Mouse (Mus musculus) midbrain, embryonic 16.5 days (tissue): ENCODE data around the gene Otulin. TPM values are rescaled to one million over a fixed set of nuclear protein-coding genes. Genes with fewer than 3 reads are reported as not detected.

Source experiments
- ATAC-seq: fragments of 200-750 bp; cut with Nextera tagmentation; 2 replicates; pipeline ENCODE4 v1.8.0; 2017; ENCODE audit warnings: moderate TSS enrichment
- H3K27ac ChIP-seq: fragments of 300-500 bp; sonication (generic); 2 replicates; pipeline ENCODE4 v1.5.1; 2014; ENCODE audit warnings: mild to moderate bottlenecking, low read length, mixed read lengths
- H3K27me3 ChIP-seq: fragments of 300-500 bp; sonication (generic); 2 replicates; pipeline ENCODE4 v1.6.1; 2014; ENCODE audit warnings: low read depth, low read length, mixed read lengths; ENCODE audit not compliant: control insufficient read depth, insufficient read depth
- H3K36me3 ChIP-seq: fragments of 300-500 bp; sonication (generic); 2 replicates; pipeline ENCODE4 v1.6.1; 2014; ENCODE audit warnings: mild to moderate bottlenecking, low read length, moderate library complexity, mixed read lengths; ENCODE audit not compliant: control insufficient read depth, insufficient read depth
- H3K4me1 ChIP-seq: fragments of 300-500 bp; sonication (generic); 2 replicates; pipeline ENCODE4 v1.6.1; 2014; ENCODE audit warnings: mild to moderate bottlenecking, low read length, mixed read lengths; ENCODE audit not compliant: control insufficient read depth, insufficient read depth
- H3K4me2 ChIP-seq: fragments of 300-500 bp; sonication (generic); 2 replicates; pipeline ENCODE4 v1.6.1; 2014; ENCODE audit warnings: mild to moderate bottlenecking, low read length, mixed read lengths
- H3K4me3 ChIP-seq: fragments of 300-500 bp; sonication (generic); 2 replicates; pipeline ENCODE4 v1.5.1; 2014; ENCODE audit warnings: low read depth, mild to moderate bottlenecking, low read length, moderate library complexity, mixed read lengths
- H3K9ac ChIP-seq: fragments of 300-500 bp; sonication (generic); 2 replicates; pipeline ENCODE4 v1.6.1; 2014; ENCODE audit warnings: low read depth, low read length, mixed read lengths
- H3K9me3 ChIP-seq: fragments of 300-500 bp; sonication (generic); replicated peaks from 2 replicates; pipeline ENCODE4 v1.6.1; 2014; ENCODE audit warnings: mild to moderate bottlenecking, low read length, mixed read lengths; ENCODE audit not compliant: control insufficient read depth, poor library complexity, severe bottlenecking
- WGBS: fragments of 180-500 bp; shearing (Covaris S2); extraction: QIAGEN DNeasy Blood & Tissue Kit; methylation state at CpG from one replicate; pipeline ENCODE4 v1.1.7; 2014; 5-methylcytosine and 5-hydroxymethylcytosine counted together
- polyA plus RNA-seq: library from polyadenylated mRNA; unstranded; fragments of >200 nt; fragmentation: Nextera tagmentation; extraction: Ambion mirVana; gene quantifications from 2 replicates; pipeline ENCODE4 v1.2.1, GENCODE M21; 2015

Gene Otulin
- polyA plus RNA-seq, 1 experiment from 2014 or later = 21.6 TPM

DNA sequence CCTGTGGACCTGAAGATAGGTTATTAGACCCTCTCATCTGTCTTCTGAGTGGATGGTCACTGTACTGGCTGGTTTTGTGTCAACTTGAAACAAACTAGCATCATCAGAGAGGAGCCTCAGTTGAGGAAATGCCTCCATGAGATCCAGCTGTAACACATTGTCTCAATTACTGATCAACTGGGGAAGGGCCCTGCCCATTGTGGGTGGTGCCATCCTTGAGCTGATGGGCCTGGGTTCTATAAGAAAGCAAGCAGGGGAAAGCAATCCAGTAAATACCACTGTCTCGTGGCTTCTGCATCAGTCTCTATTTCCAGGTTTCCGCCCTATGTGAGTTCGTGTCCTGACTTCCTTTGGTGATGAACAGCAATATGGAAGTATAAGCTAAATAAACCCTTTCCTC is 14.8 kb upstream of the Otulin start:
- H3K9me3 ChIP-seq = no peaks in the 10 kb centered on the region; the same call in 1 of the 2 replicates
- no peaks in the 10 kb centered on the region for H3K4me1 ChIP-seq
- no peak overlapping the region for H3K27ac ChIP-seq
- H3K9ac ChIP-seq = no peak overlapping the region
- 89% methylated on average over 3 of the region's 3 CpGs for WGBS
- no peaks in the 10 kb centered on the region for H3K36me3 ChIP-seq
- no peaks in the 10 kb centered on the region for H3K27me3 ChIP-seq
- ATAC-seq = no peak
- H3K4me3 ChIP-seq = no peak overlapping the region
- no peak overlapping the region for H3K4me2 ChIP-seq

GRCm38 (mm10) chr15:27642895-27643294 is 12.4 kb upstream of the Otulin start:
- Histone ChIP-seq H3K4me2 (no peak overlapping the region), H3K27ac (no peak overlapping the region), H3K9me3 (no peaks in the 10 kb centered on the region; the same call in 1 of the 2 replicates), H3K4me3 (no peak overlapping the region), H3K36me3 (no peaks in the 10 kb centered on the region), H3K27me3 (no peaks in the 10 kb centered on the region), H3K4me1 (no peaks in the 10 kb centered on the region), H3K9ac (no peak overlapping the region)
- WGBS = 93% methylated on average over 3 of the region's 3 CpGs
- ATAC-seq = no peak

DNA sequence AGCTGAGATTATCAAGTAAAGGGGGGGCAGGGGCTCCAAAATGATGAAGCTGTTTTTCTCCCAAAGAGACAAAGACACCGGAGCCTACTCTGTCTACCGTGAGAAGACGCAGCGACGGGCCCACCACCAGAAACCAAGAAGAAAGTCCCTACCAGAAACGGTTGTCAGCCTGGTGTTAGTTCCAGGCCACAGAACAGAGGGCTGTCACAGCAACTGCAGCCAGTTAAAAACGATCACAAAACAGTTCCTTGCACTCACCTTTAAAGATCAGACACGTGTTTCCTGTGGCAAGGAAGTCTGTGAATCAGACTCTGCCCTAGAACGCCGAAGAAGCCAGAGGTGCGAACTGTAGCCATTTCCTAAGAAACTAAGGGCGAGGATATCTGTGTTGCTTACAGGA is 10.7 kb upstream of the Otulin start:
- Histone ChIP-seq H3K4me1 (no peaks in the 10 kb centered on the region), H3K27ac (no peak overlapping the region), H3K4me3 (no peak overlapping the region), H3K9ac (no peak overlapping the region), H3K4me2 (no peak overlapping the region), H3K36me3 (no peaks in the 10 kb centered on the region), H3K9me3 (no peaks in the 10 kb centered on the region; the same call in 1 of the 2 replicates), H3K27me3 (no peaks in the 10 kb centered on the region)
- WGBS = 75% methylated on average over 12 of the region's 12 CpGs
- ATAC-seq = no peak

DNA sequence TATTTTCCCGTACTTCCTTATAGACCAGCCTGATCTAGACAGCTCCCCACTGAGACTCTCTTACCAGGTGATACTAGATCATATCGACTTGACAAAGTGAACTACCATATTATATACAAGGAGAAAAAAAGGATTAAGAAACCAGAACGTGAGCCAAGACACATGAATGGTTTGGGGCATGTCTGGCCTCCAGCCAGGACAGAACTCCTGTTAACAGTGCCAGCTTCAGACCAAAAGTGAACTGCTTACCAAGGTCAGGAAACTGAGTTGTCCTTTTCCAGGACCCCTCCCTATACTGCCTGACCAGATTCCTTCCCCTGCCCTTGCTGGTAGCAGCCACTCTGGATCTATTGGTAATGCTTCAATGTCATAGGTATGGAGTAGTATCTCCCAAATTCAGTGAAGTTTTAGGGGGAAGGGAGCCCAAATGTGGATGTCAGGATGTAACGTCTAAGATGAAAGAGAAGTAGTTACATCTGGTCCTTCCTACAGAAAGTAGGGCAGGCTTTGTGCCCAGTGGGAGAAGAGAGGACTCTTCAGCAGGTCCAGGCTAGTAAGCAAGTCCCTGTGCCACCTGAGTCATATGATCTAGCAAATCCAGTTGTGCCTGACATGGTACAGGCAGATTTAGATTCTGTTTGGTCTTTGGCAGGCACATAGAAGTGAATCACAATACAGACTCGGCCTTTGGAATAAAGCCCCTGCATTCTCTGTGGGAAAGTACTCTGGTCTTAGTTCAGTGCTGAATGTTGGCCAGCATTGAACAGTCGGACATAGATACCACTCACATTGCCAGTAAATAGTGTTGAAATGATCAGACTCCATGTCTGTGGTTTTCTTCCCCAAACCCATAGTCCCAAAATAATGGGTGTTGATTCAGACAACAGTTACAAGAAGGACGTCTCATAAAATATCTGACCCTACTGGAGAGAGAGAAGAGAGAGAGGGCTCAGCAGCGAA is 3.7 kb upstream of the Otulin start:
- H3K36me3 ChIP-seq = no peaks in the 10 kb centered on the region
- no peak overlapping the region for H3K4me3 ChIP-seq
- no peak overlapping the region for H3K4me2 ChIP-seq
- H3K27ac ChIP-seq = no peak overlapping the region
- H3K27me3 ChIP-seq = no peaks in the 10 kb centered on the region
- H3K9me3 ChIP-seq = no peaks in the 10 kb centered on the region
- WGBS = 77% methylated on average over 8 of the region's 8 CpGs
- no peak for ATAC-seq
- H3K9ac ChIP-seq = no peak overlapping the region
- peaks cover 13% of the 10 kb centered on the region for H3K4me1 ChIP-seq

GRCm38 (mm10) chr15:27629800-27630600 is 493 bp downstream of the Otulin start:
- Histone ChIP-seq H3K4me1 (peaks cover 19% of the 10 kb centered on the region), H3K27ac (peak overlapping the region; percentile 66), H3K9me3 (no peaks in the 10 kb centered on the region), H3K4me3 (peak overlapping the region; percentile 91), H3K9ac (peak overlapping the region; percentile 75), H3K27me3 (no peaks in the 10 kb centered on the region), H3K4me2 (peak overlapping the region; percentile 76), H3K36me3 (no peaks in the 10 kb centered on the region)
- 2% methylated on average over 45 of the region's 53 CpGs for WGBS
- peak; percentile 81 for ATAC-seq

GRCm38 (mm10) chr15:27629046-27629445 is 1.4 kb downstream of the Otulin start:
- no peak overlapping the region for H3K4me3 ChIP-seq
- peaks cover 19% of the 10 kb centered on the region for H3K4me1 ChIP-seq
- no peak overlapping the region for H3K9ac ChIP-seq
- no peaks in the 10 kb centered on the region for H3K36me3 ChIP-seq
- WGBS = 81% methylated on average over 4 of the region's 4 CpGs
- no peak for ATAC-seq
- H3K27me3 ChIP-seq = no peaks in the 10 kb centered on the region
- no peaks in the 10 kb centered on the region for H3K9me3 ChIP-seq
- H3K27ac ChIP-seq = no peak overlapping the region
- H3K4me2 ChIP-seq = peak overlapping the region; percentile 14; the same call in 1 of the 2 replicates

- no peak overlapping the region for H3K4me3 ChIP-seq
- peaks cover 19% of the 10 kb centered on the region for H3K4me1 ChIP-seq
- no peak overlapping the region for H3K9ac ChIP-seq
- ATAC-seq = no peak
- no peaks in the 10 kb centered on the region for H3K9me3 ChIP-seq
- WGBS = 95% methylated on average over 9 of the region's 9 CpGs
- no peak overlapping the region for H3K27ac ChIP-seq
- H3K4me2 ChIP-seq = no peak overlapping the region
- peaks cover 3% of the 10 kb centered on the region; the same call in 1 of the 2 replicates for H3K36me3 ChIP-seq
- no peaks in the 10 kb centered on the region for H3K27me3 ChIP-seq
Measured at GRCm38 (mm10) chr15:27627794-27628193, 2.7 kb downstream of the Otulin start.

- no peak overlapping the region for H3K27ac ChIP-seq
- H3K36me3 ChIP-seq = peaks cover 6% of the 10 kb centered on the region; the same call in 1 of the 2 replicates
- 98% methylated on average over 1 of the region's 1 CpGs for WGBS
- H3K27me3 ChIP-seq = no peaks in the 10 kb centered on the region
- no peaks in the 10 kb centered on the region for H3K9me3 ChIP-seq
- no peak overlapping the region for H3K4me3 ChIP-seq
- no peak overlapping the region for H3K4me2 ChIP-seq
- peaks cover 18% of the 10 kb centered on the region for H3K4me1 ChIP-seq
- H3K9ac ChIP-seq = no peak overlapping the region
- ATAC-seq = no peak
Measured at GRCm38 (mm10) chr15:27626314-27626713, 4.2 kb downstream of the Otulin start.

DNA sequence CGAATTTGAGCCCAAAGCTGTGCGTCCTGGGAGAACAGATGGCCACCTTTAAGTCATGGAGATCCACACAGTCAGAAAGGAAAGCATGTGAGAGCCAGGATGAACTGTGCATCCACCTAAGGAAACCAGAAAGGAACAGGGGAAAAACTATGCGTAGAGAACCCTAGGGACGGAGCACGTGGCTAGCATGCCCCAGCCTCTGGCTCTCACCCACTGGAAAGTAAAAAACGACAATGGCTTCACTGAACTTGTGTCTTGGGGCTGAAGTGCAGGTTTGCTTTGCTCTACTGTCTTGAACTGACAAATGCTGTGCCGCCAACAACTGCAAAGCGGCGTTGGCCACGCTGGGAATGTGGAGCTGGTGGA is 4.6 kb downstream of the Otulin start:
- ATAC-seq = no peak
- no peak overlapping the region for H3K4me2 ChIP-seq
- no peak overlapping the region for H3K27ac ChIP-seq
- 88% methylated on average over 10 of the region's 10 CpGs for WGBS
- peaks cover 6% of the 10 kb centered on the region; the same call in 1 of the 2 replicates for H3K36me3 ChIP-seq
- H3K9ac ChIP-seq = no peak overlapping the region
- no peaks in the 10 kb centered on the region for H3K9me3 ChIP-seq
- H3K4me1 ChIP-seq = peaks cover 14% of the 10 kb centered on the region
- no peak overlapping the region for H3K4me3 ChIP-seq
- no peaks in the 10 kb centered on the region for H3K27me3 ChIP-seq
